Mouse (Mus musculus): ENCODE measurements around the gene Aim2. TPM values are rescaled to one million over a fixed set of nuclear protein-coding genes. Genes with fewer than 3 reads are reported as not detected.

Gene Aim2
- polyA plus RNA-seq, 1 experiment = 0.08 TPM

GRCm38 (mm10) chr1:173363436-173363835 lies 12.8 kb downstream of the Aim2 start:
- H3K4me1 ChIP-seq = peaks cover 29% of the 10 kb centered on the region
- no peaks in the 10 kb centered on the region for H3K36me3 ChIP-seq (replicated peaks; ENCODE audit: low read length)
- no peaks in the 10 kb centered on the region for H3K9me3 ChIP-seq
- H3K4me3 ChIP-seq (replicated peaks) = no peak overlapping the region
- TF ChIP-seq FLI1 (IDR thresholded peaks at IDR 0.05; ENCODE audit: low read length) (no peak), GATA1 (IDR thresholded peaks at IDR 0.05; ENCODE audit: borderline replicate concordance, low read length) (no peak)
- H3K27me3 ChIP-seq (replicated peaks) = peaks cover 61% of the 10 kb centered on the region

GRCm38 (mm10) chr1:173364125-173364800 lies 13.6 kb downstream of the Aim2 start:
- Histone ChIP-seq H3K4me1 (peaks cover 29% of the 10 kb centered on the region), H3K4me3 (replicated peaks) (no peak overlapping the region), H3K27me3 (replicated peaks) (peaks cover 64% of the 10 kb centered on the region), H3K9me3 (no peaks in the 10 kb centered on the region), H3K36me3 (replicated peaks; ENCODE audit: low read length) (no peaks in the 10 kb centered on the region)
- TF ChIP-seq GATA1 (IDR thresholded peaks at IDR 0.05; ENCODE audit: borderline replicate concordance, low read length) (no peak), FLI1 (IDR thresholded peaks at IDR 0.05; ENCODE audit: low read length) (no peak)

GRCm38 (mm10) chr1:173365970-173366409 lies 15.3 kb downstream of the Aim2 start:
- Histone ChIP-seq H3K4me1 (peaks cover 29% of the 10 kb centered on the region), H3K36me3 (replicated peaks; ENCODE audit: low read length) (no peaks in the 10 kb centered on the region), H3K9me3 (no peaks in the 10 kb centered on the region), H3K4me3 (replicated peaks) (peak overlapping the region; percentile 75), H3K27me3 (replicated peaks) (peaks cover 78% of the 10 kb centered on the region)
- TF ChIP-seq GATA1 (IDR thresholded peaks at IDR 0.05; ENCODE audit: borderline replicate concordance, low read length) (no peak), FLI1 (IDR thresholded peaks at IDR 0.05; ENCODE audit: low read length) (no peak)

GRCm38 (mm10) chr1:173366701-173367355 lies 16.1 kb downstream of the Aim2 start:
- H3K36me3 ChIP-seq (replicated peaks; ENCODE audit: low read length) = no peaks in the 10 kb centered on the region
- peak overlapping the region; percentile 87 for H3K4me3 ChIP-seq (replicated peaks)
- H3K4me1 ChIP-seq = peaks cover 29% of the 10 kb centered on the region
- TF ChIP-seq GATA1 (IDR thresholded peaks at IDR 0.05; ENCODE audit: borderline replicate concordance, low read length) (no peak), FLI1 (IDR thresholded peaks at IDR 0.05; ENCODE audit: low read length) (no peak)
- no peaks in the 10 kb centered on the region for H3K9me3 ChIP-seq
- H3K27me3 ChIP-seq (replicated peaks) = peaks cover 84% of the 10 kb centered on the region

GRCm38 (mm10) chr1:173367356-173368046 lies 16.8 kb downstream of the Aim2 start, which contains the start of gene Cadm3:
Gene Cadm3 (minus strand): TSS chr1:173367695.
- peaks cover 87% of the 10 kb centered on the region for H3K27me3 ChIP-seq (replicated peaks)
- peak within 1 kb of the TSS; percentile 87 for H3K4me3 ChIP-seq (replicated peaks)
- H3K9me3 ChIP-seq = no peaks in the 10 kb centered on the region
- no peak for TF ChIP-seq GATA1 (IDR thresholded peaks at IDR 0.05; ENCODE audit: borderline replicate concordance, low read length)
- TF ChIP-seq FLI1 (IDR thresholded peaks at IDR 0.05; ENCODE audit: low read length) = no peak
- H3K36me3 ChIP-seq (replicated peaks; ENCODE audit: low read length) = no peaks in the 10 kb centered on the region
- peaks cover 29% of the 10 kb centered on the region for H3K4me1 ChIP-seq

- peaks cover 78% of the 10 kb centered on the region for H3K27me3 ChIP-seq (replicated peaks)
- H3K36me3 ChIP-seq (replicated peaks; ENCODE audit: low read length) = no peaks in the 10 kb centered on the region
- no peaks in the 10 kb centered on the region for H3K9me3 ChIP-seq
- TF ChIP-seq GATA1 (IDR thresholded peaks at IDR 0.05; ENCODE audit: borderline replicate concordance, low read length) = no peak
- TF ChIP-seq FLI1 (IDR thresholded peaks at IDR 0.05; ENCODE audit: low read length) = no peak
- no peak overlapping the region for H3K4me3 ChIP-seq (replicated peaks)
- H3K4me1 ChIP-seq = peaks cover 29% of the 10 kb centered on the region
These were observed 18.9 kb downstream of the Aim2 start for GRCm38 (mm10) chr1:173369611-173370010.

GRCm38 (mm10) chr1:173370456-173370855 lies 19.8 kb downstream of the Aim2 start:
- H3K9me3 ChIP-seq = no peaks in the 10 kb centered on the region
- H3K4me1 ChIP-seq = peaks cover 27% of the 10 kb centered on the region
- TF ChIP-seq GATA1 (IDR thresholded peaks at IDR 0.05; ENCODE audit: borderline replicate concordance, low read length) (no peak), FLI1 (IDR thresholded peaks at IDR 0.05; ENCODE audit: low read length) (no peak)
- H3K4me3 ChIP-seq (replicated peaks) = no peak overlapping the region
- H3K27me3 ChIP-seq (replicated peaks) = peaks cover 74% of the 10 kb centered on the region
- no peaks in the 10 kb centered on the region for H3K36me3 ChIP-seq (replicated peaks; ENCODE audit: low read length)

GRCm38 (mm10) chr1:173371586-173371985 lies 20.9 kb downstream of the Aim2 start:
- peaks cover 68% of the 10 kb centered on the region for H3K27me3 ChIP-seq (replicated peaks)
- no peaks in the 10 kb centered on the region for H3K9me3 ChIP-seq
- no peak overlapping the region for H3K4me3 ChIP-seq (replicated peaks)
- H3K36me3 ChIP-seq (replicated peaks; ENCODE audit: low read length) = no peaks in the 10 kb centered on the region
- TF ChIP-seq FLI1 (IDR thresholded peaks at IDR 0.05; ENCODE audit: low read length) (no peak), GATA1 (IDR thresholded peaks at IDR 0.05; ENCODE audit: borderline replicate concordance, low read length) (no peak)
- peaks cover 16% of the 10 kb centered on the region for H3K4me1 ChIP-seq

- Histone ChIP-seq H3K36me3 (replicated peaks; ENCODE audit: low read length) (no peaks in the 10 kb centered on the region), H3K4me1 (peaks cover 4% of the 10 kb centered on the region; the same call in 1 of the 2 replicates), H3K9me3 (no peaks in the 10 kb centered on the region), H3K27me3 (replicated peaks) (peaks cover 45% of the 10 kb centered on the region), H3K4me3 (replicated peaks) (no peak overlapping the region)
- TF ChIP-seq FLI1 (IDR thresholded peaks at IDR 0.05; ENCODE audit: low read length) = no peak
- TF ChIP-seq GATA1 (IDR thresholded peaks at IDR 0.05; ENCODE audit: borderline replicate concordance, low read length) = no peak
These were observed 23.3 kb downstream of the Aim2 start for GRCm38 (mm10) chr1:173374020-173374419.

All from megakaryocyte, embryonic 14.5 days (primary cell).